Comparison of ENCODE assay signal across 22 mouse cellular contexts in the genomic region with DNA sequence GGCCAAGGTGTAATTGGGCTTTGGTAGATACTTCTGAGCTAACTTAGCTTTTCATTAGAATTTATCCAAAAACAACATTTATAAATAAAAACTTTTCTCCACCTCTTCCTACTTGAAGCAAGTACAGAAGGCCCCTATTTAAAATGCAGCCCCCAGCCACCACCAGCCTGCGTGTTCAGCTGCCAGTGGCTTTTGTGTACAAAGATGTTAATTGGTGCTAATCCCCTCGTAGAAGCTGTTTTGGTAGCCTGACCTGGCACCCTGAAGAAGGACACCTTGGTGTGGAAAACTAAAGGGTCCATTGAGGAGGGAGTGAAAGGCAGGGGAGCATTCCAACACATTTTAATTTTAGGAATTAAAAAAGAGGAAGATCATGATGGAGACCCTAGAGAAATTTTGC. TPM values are rescaled to one million over a fixed set of nuclear protein-coding genes. Genes with fewer than 3 reads are reported as not detected.
"Had no signal": no experiment of that assay in that cellular context is flagged by ENCODE, and none has a peak within 500 bp of the region (broad histone marks: within the 10 kb centered on the region; RNA-seq: fewer than 3 reads in every experiment).

No protein-coding gene starts in this region.

- H3K9me3 ChIP-seq: kidney, embryonic 15.5 days; liver, embryonic 13.5 days; midbrain, embryonic 12.5 days; midbrain, embryonic 15.5 days; neural tube, embryonic 12.5 days; neural tube, embryonic 15.5 days had no signal

- H3K4me1 ChIP-seq: kidney, embryonic 15.5 days; liver, embryonic 13.5 days had no signal

- H3K4me2 ChIP-seq: kidney, embryonic 15.5 days; liver, embryonic 13.5 days; midbrain, embryonic 12.5 days; midbrain, embryonic 15.5 days; neural tube, embryonic 12.5 days; neural tube, embryonic 15.5 days had no signal

- H3K36me3 ChIP-seq: kidney, embryonic 15.5 days; liver, embryonic 13.5 days; midbrain, embryonic 12.5 days; midbrain, embryonic 15.5 days; neural tube, embryonic 12.5 days; neural tube, embryonic 15.5 days had no signal

- H3K27ac ChIP-seq: kidney, embryonic 15.5 days; liver, embryonic 13.5 days; midbrain, embryonic 12.5 days; midbrain, embryonic 15.5 days; neural tube, embryonic 12.5 days; neural tube, embryonic 15.5 days had no signal

- DNase-seq: kidney, postnatal 10 days; kidney, postnatal 36 days; liver, embryonic 13.5 days; lung, adult 2 months; lung, postnatal 14 days; lung, postnatal 4 days; thymus, adult 2 months; thymus, postnatal 14 days; thymus, postnatal 4 days had no signal

- H3K27me3 ChIP-seq: kidney, embryonic 15.5 days had no signal

- H3K4me3 ChIP-seq: kidney, embryonic 15.5 days; liver, embryonic 13.5 days; midbrain, embryonic 12.5 days; midbrain, embryonic 15.5 days; neural tube, embryonic 12.5 days; neural tube, embryonic 15.5 days had no signal

- ATAC-seq: midbrain, embryonic 15.5 days had no signal

- H3K9ac ChIP-seq: kidney, embryonic 15.5 days; liver, embryonic 13.5 days; midbrain, embryonic 12.5 days; midbrain, embryonic 15.5 days; neural tube, embryonic 12.5 days; neural tube, embryonic 15.5 days had no signal

RNA-seq across cellular contexts. Expression of a gene that starts 34.9 kb away (rescaled TPM):
- total RNA-seq: liver, adult 2 months; megakaryocyte, adult 5-6 weeks had no signal
- polyA plus RNA-seq: kidney, embryonic 15.5 days; limb, embryonic 11.5 days; liver, adult 2 months; liver, embryonic 13.5 days; liver, embryonic 16.5 days; lung, adult 2 months; lung, embryonic 16.5 days; neural tube, embryonic 12.5 days; neural tube, embryonic 15.5 days; small intestine, adult 2 months; spleen, adult 2 months; stomach, embryonic 16.5 days; thymus, adult 2 months had no signal
